Mouse (Mus musculus): ENCODE data around the gene 1700024P04Rik.

DNA sequence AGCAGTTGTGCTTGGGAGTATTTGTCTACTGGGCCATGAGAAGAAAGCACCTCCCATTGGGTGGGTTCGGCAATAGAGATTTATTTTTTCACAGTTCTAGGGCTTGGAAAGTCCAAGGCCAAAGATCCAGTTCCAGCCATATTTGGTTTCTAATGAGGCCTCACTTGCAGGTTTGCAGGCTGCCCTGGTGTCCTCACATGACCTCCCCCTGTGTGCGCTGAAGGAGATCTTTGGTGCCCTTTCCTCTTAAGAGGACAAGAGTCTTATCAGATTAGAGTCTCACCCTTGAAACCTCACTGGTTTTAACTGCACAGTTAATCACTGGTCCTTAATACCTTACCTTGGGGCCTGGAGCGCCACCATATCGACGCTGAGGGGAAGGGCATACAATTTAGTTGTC is 40.9 kb upstream of the 1700024P04Rik start:
- TF ChIP-seq CTCF (conservative IDR thresholded peaks at IDR 0.05; ENCODE audit: insufficient read depth, insufficient read length, low read depth, low read length) = no peak; the same call in 1 of the 2 replicates
- no peak for TF ChIP-seq POLR2A (IDR thresholded peaks at IDR 0.05; ENCODE audit: low read depth, low read length)

Data from kidney, adult 2 months (tissue).